Mouse (Mus musculus) limb, embryonic 12.5 days (tissue): ENCODE results near the gene Gm47985. TPM values are rescaled to one million over a fixed set of nuclear protein-coding genes. Genes with fewer than 3 reads are reported as not detected.
"Not testable (repeated sequence)": the region's sequence is repeated elsewhere in the genome, so short reads cannot be mapped to it uniquely, and the experiment has no call there.

Source experiments
- ATAC-seq: fragments of 200-750 bp; cut with Nextera tagmentation; 2 replicates; pipeline ENCODE4 v1.8.0; 2017; ENCODE audit warnings: low read depth, moderate TSS enrichment; ENCODE audit not compliant: insufficient number of reproducible peaks, insufficient read depth, low FRiP score, low TSS enrichment
- H3K27ac ChIP-seq: fragments of 300-500 bp; sonication (generic); 2 replicates; pipeline ENCODE4 v1.5.1; 2016; ENCODE audit warnings: mild to moderate bottlenecking, moderate library complexity
- H3K27me3 ChIP-seq: fragments of 300-500 bp; sonication (generic); 2 replicates; pipeline ENCODE4 v1.6.1; 2016; ENCODE audit warnings: mild to moderate bottlenecking, moderate library complexity
- H3K36me3 ChIP-seq: fragments of 300-500 bp; sonication (generic); 2 replicates; pipeline ENCODE4 v1.6.1; 2016; ENCODE audit warnings: mild to moderate bottlenecking, moderate library complexity
- H3K4me1 ChIP-seq: fragments of 300-500 bp; sonication (generic); replicated peaks from 2 replicates; pipeline ENCODE4 v1.6.1; 2016
- H3K4me2 ChIP-seq: fragments of 300-500 bp; sonication (generic); 2 replicates; pipeline ENCODE4 v1.6.1; 2016; ENCODE audit warnings: mild to moderate bottlenecking, moderate library complexity
- H3K4me3 ChIP-seq: fragments of 300-500 bp; sonication (generic); replicated peaks from 2 replicates; pipeline ENCODE4 v1.5.1; 2016; ENCODE audit warnings: mild to moderate bottlenecking
- H3K9ac ChIP-seq: fragments of 300-500 bp; sonication (generic); replicated peaks from 2 replicates; pipeline ENCODE4 v1.6.1; 2016; ENCODE audit warnings: mild to moderate bottlenecking, moderate library complexity
- H3K9me3 ChIP-seq: fragments of 300-500 bp; sonication (generic); 2 replicates; pipeline ENCODE4 v1.6.1; 2016; ENCODE audit warnings: mild to moderate bottlenecking, moderate library complexity
- WGBS: fragments of 180-500 bp; shearing (Covaris S2); methylation state at CpG from one replicate; pipeline ENCODE4 v1.1.7; 2016; 5-methylcytosine and 5-hydroxymethylcytosine counted together
- polyA plus RNA-seq: library from polyadenylated mRNA; unstranded; fragments of >200 nt; fragmentation: Nextera tagmentation; extraction: Ambion mirVana; gene quantifications from 2 replicates; pipeline ENCODE4 v1.2.1, GENCODE M21; 2016

The Gm47985 gene
- polyA plus RNA-seq, 1 experiment from 2014 or later, result 0.92 TPM

DNA sequence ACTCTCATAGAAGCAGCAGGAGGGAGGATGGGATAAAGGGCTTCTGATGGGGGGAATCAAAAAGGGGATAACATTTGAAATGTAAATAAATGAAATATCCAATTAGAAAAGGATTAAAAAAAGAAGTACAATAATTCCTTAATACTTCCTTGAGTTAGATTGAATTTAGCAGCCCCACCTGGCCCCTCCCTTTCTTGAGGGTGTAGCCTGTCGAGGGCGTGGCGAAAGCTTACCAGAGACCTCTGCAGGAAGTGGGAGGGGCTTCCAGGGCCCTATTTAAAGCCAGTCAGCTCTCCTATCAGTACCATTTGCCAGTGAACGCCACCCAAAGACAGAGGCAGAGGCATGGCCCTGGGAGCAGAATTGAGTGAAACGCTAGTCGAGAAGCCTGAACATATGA lies 21.5 kb downstream of the Gm47985 start, which contains the start of gene 3110040M04Rik:
Gene 3110040M04Rik (plus strand): TSS at position 304 of the 400 bp plus-strand sequence.
- not testable (repeated sequence) for ATAC-seq, H3K4me3 ChIP-seq

DNA sequence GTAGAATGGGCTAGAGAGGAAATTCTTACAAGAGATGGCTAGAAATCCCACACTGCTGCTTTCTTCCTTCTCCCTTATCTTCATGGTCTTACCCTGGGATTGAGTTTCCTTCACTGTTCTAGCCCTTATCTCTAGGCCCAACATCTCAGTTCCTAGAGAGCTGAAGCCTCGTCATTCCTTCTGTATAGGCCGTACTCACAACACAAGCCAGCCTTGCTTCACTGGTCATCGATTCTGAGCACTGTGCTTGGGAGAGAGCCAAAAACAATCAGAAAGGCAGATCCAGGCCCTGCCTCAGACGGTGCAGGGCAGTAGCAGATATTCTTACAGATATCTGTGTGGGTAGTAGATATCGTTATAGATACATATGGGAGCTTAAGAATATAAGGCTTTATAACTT lies 26.2 kb downstream of the Gm47985 start:
- not testable (repeated sequence) for H3K4me1 ChIP-seq, H3K27me3 ChIP-seq, H3K4me3 ChIP-seq, H3K36me3 ChIP-seq, H3K27ac ChIP-seq, H3K9me3 ChIP-seq, H3K4me2 ChIP-seq, H3K9ac ChIP-seq
- 0 out of 2 replicates have a peak, but pooled peaks have one; percentile 10 for ATAC-seq
- 91% methylated on average over 4 of the region's 5 CpGs for WGBS

More for the DNA sequence above, 21.5 kb downstream of the Gm47985 start, which contains the start of gene 3110040M04Rik:
- not testable (repeated sequence) for H3K27me3 ChIP-seq, H3K9me3 ChIP-seq, H3K9ac ChIP-seq, H3K4me2 ChIP-seq, H3K27ac ChIP-seq, H3K4me1 ChIP-seq, H3K36me3 ChIP-seq
- WGBS, result no CpG with 5 or more reads among the region's 6 CpGs

DNA sequence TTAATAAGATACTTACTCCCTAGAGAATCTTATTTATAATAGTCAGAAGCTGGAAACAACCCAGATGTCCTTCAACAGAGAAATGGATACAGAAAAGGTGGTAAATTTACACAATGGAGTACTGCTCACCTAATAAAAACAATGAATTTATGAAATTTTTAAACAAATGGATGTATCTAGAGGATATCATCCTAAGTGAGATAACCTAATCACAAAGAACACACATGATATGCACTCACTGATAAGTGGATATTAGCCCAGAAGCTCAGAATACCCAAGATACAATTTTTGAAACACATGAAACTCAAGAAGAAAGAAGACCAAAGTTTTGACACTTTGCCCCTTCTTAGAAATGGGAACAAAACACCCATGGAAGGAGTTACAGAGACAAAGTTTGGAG lies 26.6 kb downstream of the Gm47985 start:
- not testable (repeated sequence) for H3K9me3 ChIP-seq, H3K36me3 ChIP-seq, H3K4me2 ChIP-seq, H3K4me1 ChIP-seq, H3K4me3 ChIP-seq, H3K27me3 ChIP-seq, H3K27ac ChIP-seq, H3K9ac ChIP-seq, ATAC-seq

DNA sequence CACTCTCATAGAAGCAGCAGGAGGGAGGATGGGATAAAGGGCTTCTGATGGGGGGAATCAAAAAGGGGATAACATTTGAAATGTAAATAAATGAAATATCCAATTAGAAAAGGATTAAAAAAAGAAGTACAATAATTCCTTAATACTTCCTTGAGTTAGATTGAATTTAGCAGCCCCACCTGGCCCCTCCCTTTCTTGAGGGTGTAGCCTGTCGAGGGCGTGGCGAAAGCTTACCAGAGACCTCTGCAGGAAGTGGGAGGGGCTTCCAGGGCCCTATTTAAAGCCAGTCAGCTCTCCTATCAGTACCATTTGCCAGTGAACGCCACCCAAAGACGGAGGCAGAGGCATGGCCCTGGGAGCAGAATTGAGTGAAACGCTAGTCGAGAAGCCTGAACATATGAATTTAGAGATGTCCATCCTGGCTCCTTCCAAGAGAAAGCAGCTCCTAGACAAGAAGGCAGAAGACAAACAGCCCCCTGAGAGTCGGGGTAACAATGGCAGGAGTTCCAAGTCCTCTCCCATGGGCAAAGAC lies 27.6 kb downstream of the Gm47985 start, which contains the start of gene Gm47996:
Gene Gm47996 (plus strand): TSS at position 308 of the 532 bp plus-strand sequence.
- not testable (repeated sequence) for H3K36me3 ChIP-seq, ATAC-seq, H3K4me2 ChIP-seq, H3K4me1 ChIP-seq, H3K9me3 ChIP-seq, H3K27me3 ChIP-seq, H3K9ac ChIP-seq, H3K27ac ChIP-seq, H3K4me3 ChIP-seq
- WGBS, result 85% methylated on average over 5 of the region's 8 CpGs

DNA sequence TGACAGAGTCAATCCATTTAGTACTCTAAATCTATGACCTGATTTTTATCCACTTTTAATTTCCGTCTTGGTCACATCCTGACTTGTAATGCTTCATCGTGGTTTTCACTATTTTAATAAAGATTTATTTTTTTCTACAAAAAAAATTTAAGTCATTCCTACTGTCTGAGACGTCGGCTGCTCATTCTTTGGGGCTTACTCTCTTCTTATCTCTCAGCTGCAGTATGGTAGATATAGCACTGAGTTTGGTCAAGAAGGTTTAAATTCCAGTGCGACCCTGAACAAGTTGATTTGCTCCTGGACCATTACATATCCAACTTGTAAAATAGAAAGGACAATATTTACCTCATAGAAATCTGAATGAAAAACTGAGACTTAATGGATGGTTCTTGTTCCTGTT lies 29.3 kb downstream of the Gm47985 start:
- not testable (repeated sequence) for H3K9ac ChIP-seq, H3K4me1 ChIP-seq, H3K27ac ChIP-seq, H3K27me3 ChIP-seq, ATAC-seq, H3K36me3 ChIP-seq, H3K9me3 ChIP-seq, H3K4me2 ChIP-seq, H3K4me3 ChIP-seq
- 91% methylated on average over 5 of the region's 5 CpGs for WGBS

DNA sequence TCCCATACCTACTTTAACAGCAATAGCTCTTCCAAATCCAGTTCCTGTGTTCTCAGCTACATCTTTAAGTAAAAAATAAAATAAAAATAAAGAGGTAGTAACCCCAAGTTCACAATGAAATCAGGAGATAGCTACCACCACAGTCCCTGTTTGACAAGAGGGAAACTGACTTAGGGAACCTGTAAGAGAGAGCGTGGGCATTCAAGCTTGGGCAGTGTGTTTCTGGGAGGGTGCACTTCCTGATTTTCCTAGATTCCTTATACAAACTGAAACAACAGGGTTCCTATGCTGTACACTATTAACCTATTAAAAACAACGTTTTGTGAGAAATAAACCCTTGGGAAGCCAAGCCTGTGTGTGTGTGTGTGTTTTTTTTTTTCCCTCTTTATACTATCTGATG lies 32.5 kb downstream of the Gm47985 start:
- Histone ChIP-seq H3K9me3 (no peaks in the 10 kb centered on the region), H3K9ac (no peak overlapping the region), H3K27ac (no peak overlapping the region), H3K4me1 (peaks cover 7% of the 10 kb centered on the region; the same call in 1 of the 2 replicates), H3K27me3 (peaks cover 8% of the 10 kb centered on the region; the same call in 1 of the 2 replicates), H3K4me2 (no peak overlapping the region), H3K36me3 (no peaks in the 10 kb centered on the region), H3K4me3 (no peak overlapping the region)
- 55% methylated on average over 2 of the region's 2 CpGs for WGBS
- no peak for ATAC-seq

DNA sequence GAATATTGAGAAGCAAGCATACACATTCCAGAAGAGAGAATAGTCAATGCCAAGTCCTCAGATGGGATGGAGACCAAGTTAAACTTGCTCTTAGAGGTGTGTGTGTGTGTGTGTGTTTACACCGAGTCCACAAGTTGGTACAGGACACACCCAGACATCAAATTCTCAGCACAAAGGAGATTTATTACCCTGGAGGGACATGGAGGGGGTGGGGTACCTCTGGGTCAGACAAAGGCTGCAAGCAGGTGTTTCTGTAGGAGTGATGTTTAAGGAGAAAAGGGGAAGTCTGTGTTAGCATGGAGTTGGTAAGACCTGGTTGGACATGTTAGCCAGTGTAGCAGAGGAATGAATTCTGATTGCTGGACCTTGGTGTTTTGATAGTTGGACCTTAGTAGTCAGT lies 33.6 kb downstream of the Gm47985 start:
- H3K4me2 ChIP-seq, result no peak overlapping the region
- 63% methylated on average over 1 of the region's 1 CpGs for WGBS
- no peaks in the 10 kb centered on the region for H3K36me3 ChIP-seq
- no peak for ATAC-seq
- no peak overlapping the region for H3K27ac ChIP-seq
- H3K9ac ChIP-seq, result no peak overlapping the region
- no peaks in the 10 kb centered on the region for H3K9me3 ChIP-seq
- H3K4me3 ChIP-seq, result no peak overlapping the region
- H3K4me1 ChIP-seq, result peaks cover 7% of the 10 kb centered on the region; the same call in 1 of the 2 replicates
- H3K27me3 ChIP-seq, result peaks cover 8% of the 10 kb centered on the region; the same call in 1 of the 2 replicates

DNA sequence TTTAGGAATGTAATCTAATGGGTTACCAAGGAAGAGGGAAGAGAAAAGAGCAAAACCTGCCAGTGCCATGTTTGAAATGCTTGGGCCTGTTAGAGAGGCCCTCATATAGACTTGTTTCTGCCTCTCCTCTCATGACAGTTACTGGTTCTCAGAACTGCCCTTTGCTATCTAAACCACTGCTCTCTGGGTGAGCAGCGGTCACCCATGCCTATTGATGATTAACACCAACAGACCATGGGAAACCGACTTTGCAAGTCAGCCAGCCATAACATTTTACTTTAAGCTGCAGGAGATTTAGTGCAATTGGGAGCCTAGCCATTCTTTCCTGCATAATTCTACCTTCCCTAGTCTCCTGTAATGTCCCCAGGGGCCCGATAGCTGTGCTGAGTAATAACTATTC lies 34.1 kb downstream of the Gm47985 start:
- peaks cover 8% of the 10 kb centered on the region; the same call in 1 of the 2 replicates for H3K27me3 ChIP-seq
- H3K9me3 ChIP-seq, result no peaks in the 10 kb centered on the region
- 69% methylated on average over 3 of the region's 3 CpGs for WGBS
- no peak for ATAC-seq
- peaks cover 7% of the 10 kb centered on the region; the same call in 1 of the 2 replicates for H3K4me1 ChIP-seq
- H3K4me2 ChIP-seq, result no peak overlapping the region
- H3K36me3 ChIP-seq, result no peaks in the 10 kb centered on the region
- H3K4me3 ChIP-seq, result no peak overlapping the region
- no peak overlapping the region for H3K9ac ChIP-seq
- no peak overlapping the region for H3K27ac ChIP-seq

DNA sequence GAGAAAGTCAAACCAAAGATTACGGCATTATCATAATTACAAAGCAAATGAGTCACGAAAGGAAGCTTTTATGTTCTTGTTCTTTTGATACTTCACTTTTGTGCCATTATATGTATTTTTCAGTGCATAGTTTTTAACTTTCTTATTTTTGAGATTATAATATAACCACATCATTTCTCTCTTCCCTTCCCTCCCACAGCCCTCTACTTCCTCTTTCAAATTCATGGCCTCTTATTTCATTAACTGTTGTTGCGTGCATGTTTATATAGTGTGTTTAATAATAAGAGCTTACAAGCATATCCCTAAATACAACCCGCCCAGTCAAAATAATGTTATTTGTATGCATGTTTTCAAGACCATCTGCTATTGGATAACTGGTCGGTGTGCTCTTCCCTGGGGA lies 36.7 kb downstream of the Gm47985 start:
- Histone ChIP-seq H3K9me3 (no peaks in the 10 kb centered on the region), H3K4me3 (no peak overlapping the region), H3K4me1 (peaks cover 7% of the 10 kb centered on the region; the same call in 1 of the 2 replicates), H3K4me2 (no peak overlapping the region), H3K27ac (no peak overlapping the region), H3K36me3 (no peaks in the 10 kb centered on the region), H3K27me3 (no peaks in the 10 kb centered on the region; the same call in 1 of the 2 replicates), H3K9ac (no peak overlapping the region)
- WGBS, result 88% methylated on average over 5 of the region's 5 CpGs
- no peak for ATAC-seq

DNA sequence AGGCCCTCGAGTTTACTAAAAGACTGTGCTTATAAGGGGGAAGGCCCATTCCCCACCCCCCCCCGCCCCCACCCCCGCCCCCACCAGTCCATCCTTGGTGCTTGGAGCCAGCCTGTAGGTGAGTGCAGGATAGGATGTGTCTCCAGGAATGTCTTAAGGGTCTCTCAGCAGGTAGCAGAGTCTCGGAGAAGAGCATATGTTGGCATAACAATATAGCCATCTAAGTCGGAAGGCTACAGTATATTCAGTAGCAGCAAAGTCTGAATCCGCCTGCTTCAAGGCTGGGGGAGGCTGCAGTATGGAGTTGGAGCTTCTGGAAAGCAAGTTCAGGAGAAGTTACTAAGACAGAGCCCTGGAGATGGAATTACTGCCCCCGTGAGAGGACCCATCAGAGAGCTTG lies 37.8 kb downstream of the Gm47985 start:
- H3K27ac ChIP-seq, result no peak overlapping the region
- H3K36me3 ChIP-seq, result no peaks in the 10 kb centered on the region
- 67% methylated on average over 7 of the region's 7 CpGs for WGBS
- no peak overlapping the region for H3K9ac ChIP-seq
- no peaks in the 10 kb centered on the region for H3K9me3 ChIP-seq
- no peaks in the 10 kb centered on the region for H3K27me3 ChIP-seq
- H3K4me1 ChIP-seq, result 0 out of 2 replicates have a peak, but pooled peaks cover 3% of the 10 kb centered on the region
- no peak for ATAC-seq
- H3K4me2 ChIP-seq, result no peak overlapping the region
- no peak overlapping the region for H3K4me3 ChIP-seq

DNA sequence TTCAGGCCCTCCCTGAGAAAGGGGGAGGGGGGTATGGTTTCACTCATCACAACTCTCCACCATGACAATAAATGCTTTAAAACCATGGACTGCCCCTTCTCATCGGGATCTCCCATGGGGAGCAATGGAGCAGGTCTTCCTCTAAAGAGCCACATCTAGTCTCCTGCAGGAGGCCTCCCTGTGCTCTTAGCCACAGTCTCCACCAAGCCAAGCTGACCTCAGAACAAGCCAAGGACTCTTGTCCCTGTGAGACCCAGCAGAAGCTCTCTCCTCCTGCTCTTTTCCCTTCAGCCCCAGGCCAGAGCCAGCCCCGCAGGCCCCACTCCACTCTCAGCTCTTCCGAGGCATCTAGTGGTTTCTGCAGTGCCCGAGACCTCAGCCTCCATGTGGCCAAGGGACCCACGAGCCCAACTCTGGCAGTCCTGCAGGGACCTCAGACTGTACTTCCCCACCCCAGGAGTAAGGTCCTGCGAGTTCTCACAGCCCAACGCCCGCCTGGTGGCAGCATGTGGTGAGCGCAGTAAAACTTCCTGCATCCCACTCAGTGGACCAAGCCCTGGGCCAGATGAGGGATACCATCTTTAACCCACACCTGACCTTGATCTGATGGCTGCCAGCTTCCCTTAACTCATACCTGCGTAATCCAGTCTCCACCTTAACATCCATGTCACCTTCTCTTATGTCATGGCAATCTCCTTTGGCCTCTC lies 40.4 kb downstream of the Gm47985 start:
- H3K9me3 ChIP-seq, result no peaks in the 10 kb centered on the region
- no peak overlapping the region for H3K4me2 ChIP-seq
- no peak overlapping the region for H3K9ac ChIP-seq
- H3K27me3 ChIP-seq, result no peaks in the 10 kb centered on the region
- 0 out of 2 replicates have a peak, but pooled peaks cover 3% of the 10 kb centered on the region for H3K4me1 ChIP-seq
- no peak for ATAC-seq
- WGBS, result 86% methylated on average over 10 of the region's 10 CpGs
- H3K36me3 ChIP-seq, result no peaks in the 10 kb centered on the region
- H3K4me3 ChIP-seq, result no peak overlapping the region
- no peak overlapping the region for H3K27ac ChIP-seq
